Mouse (Mus musculus): Measurements from ENCODE around the gene Zfp213. TPM values are rescaled to one million over a fixed set of nuclear protein-coding genes. Genes with fewer than 3 reads are reported as not detected.

Zfp213 gene
- polyA plus RNA-seq, 1 experiment from 2014 or later: 18.2 TPM

DNA sequence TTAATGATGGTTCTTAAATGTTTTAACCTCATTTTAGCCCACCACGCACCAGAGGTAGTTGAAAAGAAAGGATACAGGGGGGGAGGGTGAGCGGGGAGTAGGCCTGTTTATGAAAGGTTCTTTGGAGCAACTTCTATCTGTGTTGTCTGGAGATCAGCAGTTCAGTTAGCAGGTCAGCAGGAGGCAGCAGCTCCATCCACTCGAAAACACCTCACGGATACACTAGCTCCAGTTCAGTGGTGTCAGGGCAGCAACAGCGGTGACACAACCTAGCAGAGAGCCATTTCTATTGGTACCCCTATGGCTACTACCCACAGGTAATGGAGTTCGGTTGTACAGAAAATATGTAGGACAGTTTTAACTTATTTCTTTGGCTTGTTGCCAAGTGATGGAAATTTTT, 6.0 kb upstream of the Zfp213 start:
- 41% methylated on average over 6 of the region's 6 CpGs for WGBS
- no peak for ATAC-seq (ENCODE audit: insufficient number of reproducible peaks, low FRiP score, low TSS enrichment, low read depth)
- Histone ChIP-seq H3K9me3 (no peaks in the 10 kb centered on the region), H3K27ac (no peak overlapping the region), H3K4me3 (no peak overlapping the region), H3K27me3 (no peaks in the 10 kb centered on the region), H3K36me3 (peaks cover 23% of the 10 kb centered on the region), H3K9ac (no peak overlapping the region), H3K4me1 (peaks cover 3% of the 10 kb centered on the region), H3K4me2 (no peak overlapping the region)

DNA sequence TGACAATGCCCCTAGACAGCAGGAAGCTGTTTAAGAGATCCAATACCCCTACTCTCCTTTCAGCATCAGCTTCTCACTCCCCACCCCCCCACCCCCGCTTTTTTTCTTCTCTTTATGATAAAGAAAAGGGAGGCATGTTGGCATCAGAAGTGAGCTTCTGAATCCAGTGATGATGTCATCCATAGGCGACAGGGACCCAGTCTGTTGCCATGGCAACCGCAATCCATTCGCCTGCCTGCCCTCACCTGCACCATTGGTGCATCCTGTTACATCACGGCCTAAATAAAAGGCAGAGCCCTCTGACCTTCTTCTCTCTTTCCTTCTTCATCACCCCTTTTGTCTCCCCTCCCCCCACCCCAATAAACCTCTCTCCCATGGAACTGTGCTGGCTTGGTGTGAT, 4.3 kb upstream of the Zfp213 start:
- H3K4me3 ChIP-seq: no peak overlapping the region
- no peak overlapping the region for H3K4me2 ChIP-seq
- ATAC-seq (ENCODE audit: insufficient number of reproducible peaks, low FRiP score, low TSS enrichment, low read depth): no peak
- H3K9ac ChIP-seq: no peak overlapping the region
- H3K27me3 ChIP-seq: no peaks in the 10 kb centered on the region
- H3K9me3 ChIP-seq: no peaks in the 10 kb centered on the region
- H3K36me3 ChIP-seq: peaks cover 12% of the 10 kb centered on the region; the same call in 1 of the 2 replicates
- no peak overlapping the region for H3K27ac ChIP-seq
- WGBS: 26% methylated on average over 5 of the region's 5 CpGs
- peaks cover 8% of the 10 kb centered on the region for H3K4me1 ChIP-seq

DNA sequence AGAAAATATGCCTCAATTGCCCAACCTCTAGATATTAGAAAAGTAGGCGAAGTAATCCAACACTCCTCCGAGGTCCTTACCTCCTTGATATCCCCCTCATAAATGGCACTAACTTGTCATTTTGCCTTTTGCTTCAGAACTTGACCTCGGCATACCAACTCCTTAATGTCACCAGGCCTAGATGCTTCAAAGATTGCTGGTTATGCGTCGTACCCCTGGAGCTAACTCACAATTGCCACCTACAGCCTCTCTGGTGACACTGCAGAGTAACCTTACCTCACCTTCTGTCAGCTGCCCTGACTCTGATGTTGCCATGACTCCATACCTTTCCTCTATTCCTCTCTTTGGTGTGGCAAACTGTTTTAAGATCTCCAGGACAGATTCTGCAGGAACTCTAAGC, 2.7 kb upstream of the Zfp213 start:
- Histone ChIP-seq H3K9ac (no peak overlapping the region), H3K9me3 (no peaks in the 10 kb centered on the region), H3K27me3 (no peaks in the 10 kb centered on the region), H3K4me2 (no peak overlapping the region), H3K4me3 (no peak overlapping the region), H3K36me3 (no peaks in the 10 kb centered on the region), H3K27ac (no peak overlapping the region), H3K4me1 (peaks cover 12% of the 10 kb centered on the region)
- ATAC-seq (ENCODE audit: insufficient number of reproducible peaks, low FRiP score, low TSS enrichment, low read depth): no peak
- WGBS: 46% methylated on average over 5 of the region's 5 CpGs

DNA sequence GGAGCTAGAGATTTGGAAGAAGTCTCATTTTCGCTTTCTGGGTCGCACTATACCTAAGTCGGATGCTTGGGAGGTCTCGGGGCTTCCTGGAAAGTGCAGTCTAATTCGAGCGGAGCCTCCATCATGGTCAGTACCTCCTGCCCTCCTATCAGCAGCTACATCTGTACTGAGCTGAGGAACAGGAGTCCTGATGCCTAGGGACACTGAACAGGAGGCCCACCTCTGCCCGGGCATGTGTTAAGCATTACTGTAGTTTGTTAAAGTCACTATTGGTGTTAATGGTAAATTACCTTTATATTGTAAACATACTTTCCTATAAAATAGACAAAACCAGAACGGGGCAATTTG, 304 bp upstream of the Zfp213 start:
- Histone ChIP-seq H3K9me3 (no peaks in the 10 kb centered on the region), H3K4me1 (peaks cover 12% of the 10 kb centered on the region), H3K27me3 (no peaks in the 10 kb centered on the region), H3K36me3 (peaks cover 9% of the 10 kb centered on the region), H3K9ac (peak overlapping the region; percentile 83), H3K4me2 (peak overlapping the region; percentile 60), H3K27ac (peak overlapping the region; percentile 95), H3K4me3 (peak overlapping the region; percentile 60)
- WGBS: 0% methylated on average over 8 of the region's 8 CpGs
- ATAC-seq (ENCODE audit: insufficient number of reproducible peaks, low FRiP score, low TSS enrichment, low read depth): peak; percentile 65

DNA sequence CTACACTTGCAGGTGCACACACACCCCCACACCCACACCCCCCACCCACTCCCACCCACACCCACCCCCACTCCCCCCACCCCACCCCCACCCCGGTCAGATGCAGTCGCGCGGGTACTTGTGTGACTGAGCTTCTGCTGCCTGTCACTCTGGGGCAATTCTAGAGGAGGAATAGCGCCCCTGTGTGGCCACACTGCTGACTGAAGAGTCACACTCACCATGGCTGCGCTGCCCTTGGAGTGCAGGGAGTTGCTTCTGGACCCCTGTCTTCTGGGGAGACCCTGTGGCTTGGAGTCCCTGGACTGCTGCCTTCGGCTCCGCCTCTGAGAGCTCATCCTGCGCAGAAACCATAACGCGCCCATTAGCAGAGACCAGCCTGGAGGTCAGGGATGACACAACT, 4.3 kb downstream of the Zfp213 start:
- Histone ChIP-seq H3K9me3 (no peaks in the 10 kb centered on the region), H3K4me2 (no peak overlapping the region), H3K4me3 (no peak overlapping the region), H3K36me3 (peaks cover 54% of the 10 kb centered on the region), H3K9ac (no peak overlapping the region), H3K27me3 (no peaks in the 10 kb centered on the region), H3K4me1 (peaks cover 7% of the 10 kb centered on the region), H3K27ac (no peak overlapping the region)
- ATAC-seq (ENCODE audit: insufficient number of reproducible peaks, low FRiP score, low TSS enrichment, low read depth): no peak
- 61% methylated on average over 11 of the region's 11 CpGs for WGBS

DNA sequence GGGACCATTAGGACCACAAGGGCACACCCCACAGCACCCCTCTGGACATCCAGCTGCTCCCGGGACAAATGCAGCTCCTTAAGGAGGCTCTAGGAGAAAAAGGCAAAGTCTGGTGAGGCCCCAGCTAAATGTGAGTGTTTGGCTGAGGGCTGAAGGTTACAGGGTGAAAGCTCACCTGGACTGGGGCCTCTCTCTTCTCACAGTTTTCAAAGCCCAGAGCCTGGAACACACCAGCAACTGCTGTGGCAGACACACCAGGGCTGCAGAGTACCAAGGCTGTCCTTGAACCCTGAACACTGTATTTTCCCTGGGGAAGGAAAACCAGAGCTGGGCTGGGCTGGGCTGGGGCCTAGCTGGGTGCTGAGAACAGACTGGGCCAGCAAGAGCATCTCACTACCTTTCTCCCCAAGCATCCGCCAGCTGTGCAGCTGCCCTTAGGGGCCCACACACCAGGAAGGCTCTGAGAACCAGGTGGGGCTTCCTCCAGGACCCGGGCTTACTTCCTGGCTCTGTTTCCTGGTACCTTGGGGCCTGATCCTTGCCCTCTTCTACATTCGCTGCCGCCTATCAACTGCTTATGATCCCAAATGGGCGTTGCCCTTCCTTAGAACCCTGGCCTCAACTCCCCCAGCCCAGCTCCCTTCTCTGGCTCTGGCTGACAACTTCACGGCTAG, 8.7 kb downstream of the Zfp213 start:
- ATAC-seq (ENCODE audit: insufficient number of reproducible peaks, low FRiP score, low TSS enrichment, low read depth): no peak
- H3K36me3 ChIP-seq: peaks cover 48% of the 10 kb centered on the region
- H3K4me3 ChIP-seq: no peak overlapping the region
- H3K27ac ChIP-seq: no peak overlapping the region
- no peaks in the 10 kb centered on the region for H3K9me3 ChIP-seq
- H3K4me1 ChIP-seq: peaks cover 7% of the 10 kb centered on the region; the same call in 1 of the 2 replicates
- 70% methylated on average over 7 of the region's 7 CpGs for WGBS
- no peak overlapping the region for H3K9ac ChIP-seq
- H3K4me2 ChIP-seq: no peak overlapping the region
- H3K27me3 ChIP-seq: no peaks in the 10 kb centered on the region

DNA sequence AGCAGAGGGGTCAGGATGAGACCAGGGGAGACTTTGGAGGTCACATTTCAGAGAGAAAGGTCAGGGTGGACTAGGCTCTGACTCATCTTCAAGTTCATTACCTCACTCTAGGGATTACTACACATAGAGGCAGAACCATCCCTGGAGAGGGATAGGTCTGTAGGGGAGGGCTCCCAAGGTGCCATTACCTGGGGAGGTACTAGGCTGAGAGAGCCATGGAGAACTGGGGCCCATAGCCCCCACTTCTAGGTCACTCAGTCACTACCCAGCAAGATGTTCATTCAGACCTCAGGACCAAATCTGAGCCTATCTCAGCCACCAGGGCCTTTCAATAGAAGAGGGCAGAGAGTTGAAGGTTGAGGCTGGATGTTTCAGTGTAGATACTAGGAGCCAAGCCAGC, 9.7 kb downstream of the Zfp213 start:
- Histone ChIP-seq H3K27ac (no peak overlapping the region), H3K4me2 (no peak overlapping the region), H3K4me1 (peaks cover 11% of the 10 kb centered on the region; the same call in 1 of the 2 replicates), H3K36me3 (peaks cover 46% of the 10 kb centered on the region), H3K9ac (no peak overlapping the region), H3K9me3 (no peaks in the 10 kb centered on the region), H3K27me3 (no peaks in the 10 kb centered on the region), H3K4me3 (no peak overlapping the region)
- no peak for ATAC-seq (ENCODE audit: insufficient number of reproducible peaks, low FRiP score, low TSS enrichment, low read depth)

DNA sequence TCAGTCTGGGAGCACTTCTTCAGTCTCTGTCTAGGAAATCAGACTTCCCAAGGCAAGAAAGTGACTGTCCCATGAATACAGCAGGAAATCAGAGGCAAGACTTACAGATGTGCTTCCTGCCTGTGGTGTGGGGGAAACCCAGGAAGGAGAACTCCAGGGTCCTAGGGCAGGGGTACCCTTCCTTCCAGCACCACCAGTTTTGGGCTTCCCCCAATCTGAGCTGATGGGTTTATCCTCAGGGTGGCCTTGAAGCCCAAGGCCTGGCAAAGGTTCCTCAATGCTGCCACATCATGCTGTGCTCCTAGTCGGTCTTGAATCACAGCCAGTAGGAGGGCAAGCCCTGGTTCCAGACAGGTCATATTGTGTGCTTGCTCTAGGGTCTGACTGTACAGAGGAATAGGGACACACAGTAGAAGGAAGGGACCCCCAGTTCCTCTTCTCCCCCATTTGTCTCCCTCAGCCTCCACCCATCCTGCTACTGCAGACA, 10.4 kb downstream of the Zfp213 start:
- no peak overlapping the region for H3K9ac ChIP-seq
- H3K27me3 ChIP-seq: no peaks in the 10 kb centered on the region
- peaks cover 16% of the 10 kb centered on the region for H3K4me1 ChIP-seq
- H3K4me2 ChIP-seq: no peak overlapping the region
- 61% methylated on average over 1 of the region's 1 CpGs for whole genome bisulfite sequencing
- ATAC-seq (ENCODE audit: insufficient number of reproducible peaks, low FRiP score, low TSS enrichment, low read depth): no peak
- no peaks in the 10 kb centered on the region for H3K9me3 ChIP-seq
- H3K27ac ChIP-seq: no peak overlapping the region
- H3K36me3 ChIP-seq: peaks cover 39% of the 10 kb centered on the region
- no peak overlapping the region for H3K4me3 ChIP-seq

DNA sequence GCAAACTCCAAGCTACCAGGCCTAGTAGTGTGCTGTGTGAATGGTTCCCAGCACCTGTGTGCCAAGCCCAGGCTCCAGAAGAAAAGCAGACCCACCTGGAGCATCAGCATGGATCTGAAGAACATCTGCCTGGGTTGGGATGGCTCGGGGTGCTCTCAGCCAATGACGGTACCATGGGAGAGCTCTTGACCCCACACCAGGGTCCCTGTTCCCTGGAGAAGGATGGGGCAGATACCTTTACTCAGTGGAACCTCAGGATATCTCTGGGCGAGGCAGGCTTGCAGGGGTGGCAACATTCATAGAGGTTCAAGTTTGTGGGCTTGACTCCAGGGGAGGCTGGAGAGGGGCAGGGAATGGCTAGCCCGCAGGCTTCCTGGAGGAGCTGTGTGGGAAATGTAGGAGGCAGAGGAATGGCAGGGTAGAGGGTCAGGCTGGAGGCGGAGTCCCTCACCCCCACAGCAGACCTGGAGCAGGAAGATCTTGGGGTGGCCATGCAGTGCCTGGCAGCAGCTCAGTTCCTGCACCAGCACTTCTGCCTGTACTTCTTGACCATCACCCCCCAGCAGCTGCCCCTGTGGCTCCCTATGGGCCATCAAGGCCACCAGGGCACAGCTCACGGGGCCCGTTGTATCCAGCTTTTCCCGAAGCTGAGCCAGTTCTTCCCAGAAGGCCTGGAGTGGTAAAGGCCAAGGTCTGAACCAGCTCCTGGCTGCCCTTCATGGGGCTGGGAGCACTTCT, 11.0 kb downstream of the Zfp213 start:
- H3K4me3 ChIP-seq: no peak overlapping the region
- no peak overlapping the region for H3K4me2 ChIP-seq
- no peak overlapping the region for H3K9ac ChIP-seq
- no peaks in the 10 kb centered on the region for H3K27me3 ChIP-seq
- peaks cover 34% of the 10 kb centered on the region for H3K36me3 ChIP-seq
- H3K27ac ChIP-seq: no peak overlapping the region
- H3K9me3 ChIP-seq: no peaks in the 10 kb centered on the region
- ATAC-seq (ENCODE audit: insufficient number of reproducible peaks, low FRiP score, low TSS enrichment, low read depth): no peak
- WGBS: 83% methylated on average over 8 of the region's 8 CpGs
- H3K4me1 ChIP-seq: peaks cover 17% of the 10 kb centered on the region

DNA sequence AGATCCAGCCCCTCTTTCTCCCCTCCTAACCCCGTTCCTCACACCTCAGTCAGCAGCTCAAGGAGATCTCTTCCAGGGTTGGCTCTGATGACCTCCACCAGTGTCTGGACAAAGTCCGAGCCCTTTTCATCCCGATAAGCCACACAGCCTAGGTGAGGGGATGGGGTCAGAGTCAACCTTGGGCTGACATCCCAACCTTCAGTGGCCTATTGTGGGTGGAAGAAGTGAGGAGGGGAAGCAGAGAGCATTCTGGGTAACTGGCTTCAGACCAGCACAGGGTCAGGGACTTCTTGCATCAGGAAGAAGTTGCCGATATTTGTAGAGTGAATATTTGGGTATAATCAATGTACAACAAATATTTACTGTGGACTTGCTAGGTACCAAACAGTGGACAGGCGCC, 12.1 kb downstream of the Zfp213 start:
- Histone ChIP-seq H3K9ac (no peak overlapping the region), H3K4me3 (no peak overlapping the region), H3K27me3 (no peaks in the 10 kb centered on the region), H3K4me2 (no peak overlapping the region), H3K27ac (no peak overlapping the region), H3K4me1 (peaks cover 17% of the 10 kb centered on the region), H3K9me3 (no peaks in the 10 kb centered on the region), H3K36me3 (peaks cover 23% of the 10 kb centered on the region)
- WGBS: 58% methylated on average over 5 of the region's 5 CpGs
- ATAC-seq (ENCODE audit: insufficient number of reproducible peaks, low FRiP score, low TSS enrichment, low read depth): no peak

DNA sequence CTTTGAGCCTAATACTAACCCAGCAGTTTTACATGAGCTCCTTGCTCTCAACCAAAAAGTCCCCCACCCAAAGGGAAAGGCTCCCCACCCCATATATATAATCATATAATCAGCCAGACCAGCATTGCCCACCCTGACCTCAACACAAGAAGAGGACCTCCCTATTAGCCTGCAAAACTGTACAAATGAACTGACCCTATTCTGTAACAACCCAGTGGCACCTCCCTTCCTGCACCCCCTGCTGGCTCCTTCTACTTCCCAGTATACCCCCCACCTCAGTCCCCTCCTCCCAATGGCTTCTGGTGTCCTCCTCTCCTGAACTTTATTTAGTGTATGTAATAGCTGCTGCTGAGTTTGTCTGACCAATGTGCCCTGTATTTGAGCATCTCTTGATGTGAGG, 12.6 kb downstream of the Zfp213 start:
- Histone ChIP-seq H3K4me2 (peak overlapping the region; percentile 68), H3K27ac (peak overlapping the region; percentile 88; the same call in 1 of the 2 replicates), H3K4me1 (peaks cover 17% of the 10 kb centered on the region), H3K27me3 (no peaks in the 10 kb centered on the region), H3K4me3 (peak overlapping the region; percentile 66), H3K9me3 (no peaks in the 10 kb centered on the region), H3K9ac (peak overlapping the region; percentile 57; the same call in 1 of the 2 replicates), H3K36me3 (peaks cover 18% of the 10 kb centered on the region)
- no peak for ATAC-seq (ENCODE audit: insufficient number of reproducible peaks, low FRiP score, low TSS enrichment, low read depth)

DNA sequence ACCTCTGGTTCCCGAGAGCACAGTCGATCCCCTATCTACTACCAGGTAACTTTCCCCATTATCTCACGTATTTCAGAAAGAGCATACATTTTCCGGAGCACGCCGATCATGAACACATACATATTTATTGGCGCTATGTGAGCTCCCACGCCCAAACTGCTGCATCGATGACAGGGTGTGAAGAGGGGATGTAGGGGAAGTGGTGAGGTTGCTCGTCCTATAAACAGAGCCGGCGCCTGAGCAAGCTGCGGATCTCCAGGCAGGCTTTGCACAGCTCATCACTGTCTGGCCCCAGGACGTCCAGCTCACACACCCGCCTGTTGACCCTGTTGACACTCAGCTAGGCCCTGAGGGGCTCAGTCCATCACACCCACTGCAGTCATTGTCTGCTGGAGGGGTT, 13.2 kb downstream of the Zfp213 start:
- H3K4me2 ChIP-seq: peak overlapping the region; percentile 68
- H3K4me1 ChIP-seq: peaks cover 17% of the 10 kb centered on the region
- H3K9me3 ChIP-seq: no peaks in the 10 kb centered on the region
- H3K27ac ChIP-seq: peak overlapping the region; percentile 88
- WGBS: 2% methylated on average over 15 of the region's 15 CpGs
- no peak for ATAC-seq (ENCODE audit: insufficient number of reproducible peaks, low FRiP score, low TSS enrichment, low read depth)
- no peaks in the 10 kb centered on the region for H3K27me3 ChIP-seq
- peak overlapping the region; percentile 66 for H3K4me3 ChIP-seq
- peaks cover 12% of the 10 kb centered on the region; the same call in 1 of the 2 replicates for H3K36me3 ChIP-seq
- peak overlapping the region; percentile 57 for H3K9ac ChIP-seq

Data from limb, embryonic 15.5 days (tissue).